Mouse (Mus musculus) midbrain, postnatal 0 days (tissue): ENCODE data around the gene Golga7b. TPM values are rescaled to one million over a fixed set of nuclear protein-coding genes. Genes with fewer than 3 reads are reported as not detected.

Experiments used
- ATAC-seq: fragments of 200-750 bp; cut with Nextera tagmentation; 2 replicates; pipeline ENCODE4 v1.8.0; 2017; ENCODE audit warnings: moderate number of reproducible peaks, mild to moderate bottlenecking, moderate TSS enrichment, moderate library complexity; ENCODE audit not compliant: low FRiP score
- DNase-seq: peaks from one replicate; pipeline ENCODE4 v3.0.0-alpha.2; 2015; ENCODE audit warnings: low spot score
- H3K27ac ChIP-seq: fragments of 300-500 bp; sonication (generic); 2 replicates; pipeline ENCODE4 v1.5.1; 2014; ENCODE audit warnings: low read depth, mild to moderate bottlenecking, low read length, mixed read lengths
- H3K27me3 ChIP-seq: fragments of 300-500 bp; sonication (generic); 2 replicates; pipeline ENCODE4 v1.6.1; 2014; ENCODE audit warnings: low read length, control low read depth, mixed read lengths; ENCODE audit not compliant: insufficient read depth
- H3K36me3 ChIP-seq: fragments of 300-500 bp; sonication (generic); 2 replicates; pipeline ENCODE4 v1.6.1; 2014; ENCODE audit warnings: low read length, control low read depth, mixed read lengths; ENCODE audit not compliant: insufficient read depth
- H3K4me1 ChIP-seq: fragments of 300-500 bp; sonication (generic); 2 replicates; pipeline ENCODE4 v1.6.1; 2014; ENCODE audit warnings: mild to moderate bottlenecking, control low read depth, antibody characterized with exemption, low read length, mixed read lengths; ENCODE audit not compliant: insufficient read depth
- H3K4me2 ChIP-seq: fragments of 300-500 bp; sonication (generic); 2 replicates; pipeline ENCODE4 v1.6.1; 2014; ENCODE audit warnings: low read depth, mild to moderate bottlenecking, low read length, mixed read lengths; ENCODE audit not compliant: poor library complexity, severe bottlenecking
- H3K4me3 ChIP-seq: fragments of 300-500 bp; sonication (generic); 2 replicates; pipeline ENCODE4 v1.5.1; 2014; ENCODE audit warnings: low read depth, mild to moderate bottlenecking, low read length, moderate library complexity
- H3K9ac ChIP-seq: fragments of 300-500 bp; sonication (generic); replicated peaks from 2 replicates; pipeline ENCODE4 v1.6.1; 2014; ENCODE audit warnings: mild to moderate bottlenecking, low read length, moderate library complexity, mixed read lengths; ENCODE audit not compliant: poor library complexity, severe bottlenecking
- H3K9me3 ChIP-seq: fragments of 300-500 bp; sonication (generic); 2 replicates; pipeline ENCODE4 v1.6.1; 2016; ENCODE audit warnings: low read length, control low read depth
- CTCF ChIP-seq: IDR thresholded peaks from 2 replicates; pipeline ENCODE4 v1.5.1; 2016; ENCODE audit warnings: antibody characterized with exemption, mild to moderate bottlenecking
- WGBS: fragments of 180-500 bp; shearing (Covaris S2); extraction: QIAGEN DNeasy Blood & Tissue Kit; methylation state at CpG from one replicate; pipeline ENCODE4 v1.1.7; 2014; 5-methylcytosine and 5-hydroxymethylcytosine counted together
- polyA plus RNA-seq: library from polyadenylated mRNA; unstranded; fragments of >200 nt; fragmentation: Nextera tagmentation; extraction: Ambion mirVana; gene quantifications from 2 replicates; pipeline ENCODE4 v1.2.1, GENCODE M21; 2015
- total RNA-seq: library from RNA; depleted of rRNA; stranded (reverse); fragments of >200 nt; gene quantifications from 2 replicates; pipeline ENCODE4 v1.2.3, GENCODE M21; 2014

Golga7b gene
- total and polyA plus RNA-seq, 2 experiments from 2014 or later, result 70.3 to 92.8 TPM

DNA sequence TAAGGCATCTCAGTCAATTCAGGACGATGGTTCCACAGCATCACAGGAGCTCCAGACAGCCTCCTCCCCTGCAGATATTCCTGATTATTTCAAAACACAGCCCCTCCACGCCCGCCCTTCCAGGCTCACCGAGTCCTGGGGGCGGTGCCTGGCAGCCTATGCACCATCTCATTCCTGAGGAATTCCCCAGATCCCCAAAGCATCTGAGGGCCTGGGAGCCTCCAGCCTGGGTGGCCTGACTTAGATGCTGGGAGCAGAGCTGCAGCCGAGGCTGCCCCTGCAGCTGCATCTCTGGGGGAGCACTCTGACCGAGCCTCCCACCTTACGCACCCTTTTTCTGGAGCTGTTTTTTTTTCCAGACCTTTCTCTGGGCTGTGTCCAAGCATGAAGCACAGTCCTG is 6.5 kb upstream of the Golga7b start:
- Histone ChIP-seq H3K9ac (no peak overlapping the region), H3K27me3 (no peaks in the 10 kb centered on the region), H3K4me1 (no peaks in the 10 kb centered on the region), H3K36me3 (no peaks in the 10 kb centered on the region), H3K27ac (no peak overlapping the region), H3K4me2 (no peak overlapping the region), H3K4me3 (no peak overlapping the region), H3K9me3 (no peaks in the 10 kb centered on the region)
- no peak for ATAC-seq
- no peak for DNase-seq
- TF ChIP-seq CTCF, result no peak
- 49% methylated on average over 8 of the region's 8 CpGs for WGBS

DNA sequence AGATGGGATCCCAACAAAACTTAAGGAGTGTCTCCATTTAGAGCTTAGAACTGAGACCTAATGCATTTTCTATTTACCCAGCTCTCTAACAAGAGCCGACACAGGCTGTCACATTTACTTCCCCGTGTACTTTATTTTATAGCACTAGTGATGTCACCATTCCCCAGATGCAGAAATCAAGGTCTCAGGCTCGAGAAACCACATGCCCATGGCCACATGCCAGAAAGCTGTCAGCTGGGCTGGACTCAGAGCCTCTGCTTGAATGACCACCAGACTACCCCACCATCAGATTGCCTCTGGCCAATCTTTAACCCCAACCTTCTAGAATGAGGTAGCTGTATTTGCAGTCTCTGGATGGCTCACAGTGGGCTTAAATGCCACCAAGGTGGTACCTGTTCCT is 4.0 kb upstream of the Golga7b start:
- no peak for DNase-seq
- no peaks in the 10 kb centered on the region for H3K27me3 ChIP-seq
- 71% methylated on average over 3 of the region's 3 CpGs for WGBS
- H3K9me3 ChIP-seq, result no peaks in the 10 kb centered on the region
- ATAC-seq, result no peak
- no peaks in the 10 kb centered on the region for H3K4me1 ChIP-seq
- no peak overlapping the region for H3K4me2 ChIP-seq
- TF ChIP-seq CTCF, result no peak
- no peak overlapping the region for H3K9ac ChIP-seq
- no peak overlapping the region for H3K4me3 ChIP-seq
- H3K27ac ChIP-seq, result no peak overlapping the region
- no peaks in the 10 kb centered on the region for H3K36me3 ChIP-seq

DNA sequence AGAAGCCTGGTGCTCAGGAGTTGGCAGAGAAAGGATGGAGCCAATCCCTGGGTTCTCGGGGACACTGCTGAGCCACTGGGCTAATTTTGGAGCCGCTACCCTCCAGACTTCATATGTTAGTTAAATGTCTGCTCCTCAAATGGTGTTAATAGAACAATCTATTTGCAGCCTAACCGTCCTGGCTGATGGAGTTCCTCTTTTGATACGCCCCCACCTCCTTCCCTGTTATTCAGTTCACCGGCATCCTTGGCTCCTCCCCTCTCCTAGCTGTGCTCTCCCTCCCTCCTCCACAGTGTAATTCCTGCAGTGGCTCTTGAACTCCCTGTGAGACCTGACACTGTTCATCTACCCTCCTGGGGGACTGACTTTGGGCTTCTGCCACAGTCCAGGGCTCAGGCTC is 748 bp upstream of the Golga7b start:
- Histone ChIP-seq H3K9ac (no peak overlapping the region), H3K36me3 (no peaks in the 10 kb centered on the region), H3K27me3 (no peaks in the 10 kb centered on the region), H3K4me1 (no peaks in the 10 kb centered on the region), H3K9me3 (no peaks in the 10 kb centered on the region), H3K27ac (no peak overlapping the region), H3K4me2 (no peak overlapping the region), H3K4me3 (no peak overlapping the region)
- WGBS, result 47% methylated on average over 5 of the region's 5 CpGs
- ATAC-seq (no peak), DNase-seq (no peak)
- TF ChIP-seq CTCF, result no peak

DNA sequence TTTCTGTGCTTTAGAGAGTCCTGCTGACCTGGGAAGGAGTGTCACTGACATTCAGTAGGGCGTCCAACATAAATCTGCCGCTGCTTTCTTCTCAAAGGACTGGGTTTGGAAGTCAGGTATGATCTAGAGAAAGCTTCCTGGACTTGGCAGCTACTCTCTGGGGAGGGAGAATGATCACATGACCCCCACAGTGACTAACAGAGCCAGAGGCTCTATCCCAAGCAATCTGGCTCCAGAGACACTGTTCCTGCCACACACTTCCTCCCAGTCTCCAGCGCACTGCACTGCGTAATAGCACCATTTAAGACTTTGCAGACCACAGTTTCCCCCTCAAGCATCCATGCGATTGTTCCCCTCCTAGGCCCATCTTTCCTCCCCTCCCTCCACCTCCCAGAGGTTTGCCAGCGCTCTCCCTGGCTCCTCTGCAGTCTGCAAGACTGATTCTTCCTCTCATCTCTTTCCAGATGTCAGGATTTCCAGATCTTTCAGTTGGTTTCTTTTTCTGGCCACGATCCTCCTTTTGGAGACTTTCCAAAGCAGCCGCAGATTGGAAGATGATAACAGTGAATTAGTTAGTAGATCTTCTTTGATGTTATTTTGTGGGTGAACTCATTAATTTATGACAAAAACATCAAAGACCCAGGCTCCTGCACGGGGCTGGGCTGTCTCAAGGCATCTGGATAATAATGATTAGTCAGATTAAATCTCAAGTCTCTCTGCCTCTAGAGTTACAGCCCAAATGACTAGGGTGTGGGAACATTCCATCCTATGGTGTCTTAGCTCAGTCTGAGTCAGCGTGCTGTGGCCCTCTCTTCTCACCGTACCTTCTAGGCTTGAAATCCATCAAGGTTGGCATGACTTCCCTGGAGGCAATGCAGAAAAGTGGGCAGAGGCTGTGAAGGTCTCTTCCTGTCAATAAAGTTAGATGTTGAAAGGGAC is 2.9 kb downstream of the Golga7b start:
- H3K4me3 ChIP-seq, result no peak overlapping the region
- H3K9me3 ChIP-seq, result no peaks in the 10 kb centered on the region
- peaks cover 4% of the 10 kb centered on the region; the same call in 1 of the 2 replicates for H3K4me1 ChIP-seq
- TF ChIP-seq CTCF, result no peak
- 46% methylated on average over 11 of the region's 11 CpGs for WGBS
- H3K27ac ChIP-seq, result no peak overlapping the region
- no peak overlapping the region for H3K9ac ChIP-seq
- ATAC-seq (0 out of 2 replicates have a peak, but pooled peaks have one; percentile 34), DNase-seq (no peak)
- H3K4me2 ChIP-seq, result no peak overlapping the region
- H3K36me3 ChIP-seq, result no peaks in the 10 kb centered on the region
- H3K27me3 ChIP-seq, result no peaks in the 10 kb centered on the region

DNA sequence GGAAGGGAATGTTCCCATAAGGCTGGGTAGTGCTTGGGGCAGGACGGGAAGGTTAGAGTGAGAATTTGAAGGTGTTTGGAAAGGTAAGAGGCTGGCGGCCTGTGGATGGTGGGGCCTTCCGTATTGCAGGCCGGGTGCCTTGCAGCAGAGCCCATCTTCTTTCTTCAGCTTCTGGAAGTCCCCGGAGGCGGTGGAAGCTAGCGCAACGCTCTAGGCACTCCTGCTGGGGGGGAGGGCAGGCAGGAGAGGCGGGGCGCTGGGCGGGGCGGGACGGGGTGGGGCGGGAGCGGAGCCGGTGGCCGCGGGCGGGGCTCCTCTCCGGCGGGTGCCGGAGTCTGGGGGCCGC is 8.0 kb downstream of the Golga7b start:
- no peak for TF ChIP-seq CTCF
- H3K9me3 ChIP-seq, result no peaks in the 10 kb centered on the region
- H3K4me3 ChIP-seq, result peak overlapping the region; percentile 67
- peak overlapping the region; percentile 93 for H3K9ac ChIP-seq
- ATAC-seq (peak; percentile 67), DNase-seq (peak; percentile 64)
- WGBS, result 2% methylated on average over 6 of the region's 23 CpGs
- peak overlapping the region; percentile 76 for H3K4me2 ChIP-seq
- H3K36me3 ChIP-seq, result 0 out of 2 replicates have a peak, but pooled peaks cover 5% of the 10 kb centered on the region
- peaks cover 20% of the 10 kb centered on the region; the same call in 1 of the 2 replicates for H3K4me1 ChIP-seq
- peak overlapping the region; percentile 96 for H3K27ac ChIP-seq
- H3K27me3 ChIP-seq, result no peaks in the 10 kb centered on the region
